Mouse (Mus musculus) retina, embryonic 14.5 days (tissue): ENCODE measurements around the gene Epha4.

Experiments used
- DNase-seq: peaks from one replicate; pipeline ENCODE4 v3.0.0-alpha.2; 2015; ENCODE audit warnings: low spot score

The Epha4 gene

DNA sequence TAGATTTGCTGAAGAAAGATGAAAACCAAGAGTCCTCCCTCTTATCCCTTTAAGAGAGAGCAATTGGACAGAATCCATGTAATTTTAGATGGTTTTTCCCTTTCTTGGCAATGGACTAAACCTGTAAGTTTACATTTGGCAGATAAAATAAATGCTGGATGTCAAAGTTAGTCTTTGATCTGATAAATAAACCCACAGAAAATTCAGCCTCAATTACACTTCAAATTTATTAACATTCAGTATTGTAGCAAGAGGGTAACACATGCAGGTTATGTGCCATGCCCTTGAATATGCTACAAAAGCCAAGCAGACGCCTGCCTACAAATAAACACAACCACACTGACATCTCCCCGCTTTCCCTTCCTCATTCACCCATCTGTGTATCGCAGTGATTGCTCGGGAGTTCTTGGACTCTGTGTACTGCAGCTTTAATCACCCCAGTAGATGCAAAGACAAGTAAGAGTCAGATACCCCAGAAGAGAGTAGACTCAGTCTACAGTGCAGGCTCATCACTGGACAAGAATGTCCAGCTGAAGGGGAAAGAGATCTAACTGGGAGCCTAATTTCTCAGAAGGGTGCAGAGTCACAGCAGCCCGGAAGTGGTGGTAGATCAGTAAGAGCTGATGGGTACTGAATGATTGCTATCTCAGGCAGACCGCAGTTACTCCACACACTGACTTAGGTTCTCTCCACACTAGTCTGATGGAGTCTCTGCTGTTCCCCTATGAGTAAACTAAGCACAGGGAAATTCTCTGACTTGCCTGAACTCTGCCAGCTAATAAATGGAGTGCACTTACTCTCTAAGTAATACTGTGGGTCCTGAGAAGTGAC is 29.9 kb downstream of the Epha4 start:
- DNase-seq: no peak

- DNase-seq: no peak
Observed at GRCm38 (mm10) chr1:77475808-77476413, 39.0 kb downstream of the Epha4 start.

- DNase-seq: no peak
Observed at GRCm38 (mm10) chr1:77473446-77474376, 41.2 kb downstream of the Epha4 start.

- DNase-seq: no peak
Observed at GRCm38 (mm10) chr1:77472566-77472965, 42.3 kb downstream of the Epha4 start.

DNA sequence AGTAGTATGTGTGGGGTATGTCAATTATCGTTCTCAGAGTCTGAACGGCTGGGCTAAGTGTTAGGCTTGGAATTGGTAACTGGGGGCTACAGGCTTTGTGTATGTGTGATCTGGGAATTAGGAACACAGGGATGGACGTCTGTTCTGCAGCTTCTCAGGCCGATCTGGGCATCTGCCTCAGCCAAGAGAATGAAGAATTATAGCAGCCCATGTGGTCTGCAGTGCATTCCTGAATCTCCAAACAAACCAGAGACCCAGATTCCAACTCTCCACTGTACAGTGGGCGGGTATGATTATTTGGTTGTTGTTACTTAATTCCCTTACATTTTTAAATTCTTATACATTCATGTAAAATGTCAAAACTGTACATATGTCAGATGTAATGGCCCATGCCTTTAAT is 43.4 kb downstream of the Epha4 start:
- no peak for DNase-seq

- no peak for DNase-seq
Observed at GRCm38 (mm10) chr1:77471037-77471436, 43.9 kb downstream of the Epha4 start.

GRCm38 (mm10) chr1:77468717-77469314 is 46.1 kb downstream of the Epha4 start:
- DNase-seq: no peak

DNA sequence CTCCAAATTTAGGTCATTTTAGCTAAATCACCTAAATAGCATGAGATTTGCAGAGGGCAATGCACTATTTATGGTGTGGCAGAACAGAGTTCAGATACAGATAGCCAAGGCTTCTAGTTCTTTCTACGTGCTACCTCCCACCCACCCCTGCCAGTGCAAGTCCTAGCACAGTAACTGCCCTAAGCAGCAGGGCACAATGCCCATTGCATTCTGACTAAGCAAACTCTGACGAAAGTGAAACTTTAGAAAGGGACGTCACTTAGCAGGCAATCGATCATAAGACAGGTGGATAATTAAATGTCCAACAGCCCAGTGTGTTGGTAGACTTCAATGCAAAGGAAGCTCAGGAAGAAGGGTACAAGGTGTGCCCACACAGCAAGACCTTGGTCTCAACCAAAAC is 49.4 kb downstream of the Epha4 start:
- DNase-seq: no peak

GRCm38 (mm10) chr1:77464108-77464507 is 50.8 kb downstream of the Epha4 start:
- DNase-seq: no peak

DNA sequence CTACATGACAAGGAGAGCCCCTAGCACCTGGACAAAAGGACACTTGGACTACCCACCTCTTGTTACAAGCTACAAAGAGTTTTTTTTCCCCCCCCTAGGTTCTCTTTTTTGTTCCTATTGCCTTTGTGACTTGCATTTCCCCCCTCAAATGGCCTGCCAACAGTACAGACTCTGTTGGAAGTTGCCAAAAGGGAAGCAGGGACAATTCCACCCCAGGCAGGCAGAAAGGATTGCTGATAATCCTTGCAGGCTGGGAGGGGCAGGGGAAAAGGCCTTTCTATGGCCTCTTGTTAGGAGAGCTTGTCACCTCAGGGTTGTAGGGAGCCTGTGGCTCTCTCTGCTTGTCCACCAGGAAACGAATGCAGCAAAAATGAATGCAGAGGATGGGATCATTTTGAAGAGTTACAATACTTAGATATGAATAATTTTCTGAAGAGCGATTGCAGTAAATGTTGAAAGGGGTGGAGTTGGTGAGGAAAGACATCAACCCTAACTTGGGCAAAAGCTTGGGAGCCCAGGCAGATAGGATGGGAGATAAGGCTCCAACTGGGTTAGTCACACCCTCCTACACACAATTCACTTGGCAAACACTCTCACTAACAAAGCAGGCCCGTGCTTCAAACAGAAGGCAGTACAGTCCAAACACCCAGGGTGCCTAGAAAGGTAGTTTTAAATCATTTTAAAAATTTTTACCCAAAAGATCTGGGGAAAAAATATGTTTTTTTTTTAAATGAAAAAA is 52.8 kb downstream of the Epha4 start:
- no peak for DNase-seq

GRCm38 (mm10) chr1:77460831-77461629 is 53.9 kb downstream of the Epha4 start:
- DNase-seq: no peak

DNA sequence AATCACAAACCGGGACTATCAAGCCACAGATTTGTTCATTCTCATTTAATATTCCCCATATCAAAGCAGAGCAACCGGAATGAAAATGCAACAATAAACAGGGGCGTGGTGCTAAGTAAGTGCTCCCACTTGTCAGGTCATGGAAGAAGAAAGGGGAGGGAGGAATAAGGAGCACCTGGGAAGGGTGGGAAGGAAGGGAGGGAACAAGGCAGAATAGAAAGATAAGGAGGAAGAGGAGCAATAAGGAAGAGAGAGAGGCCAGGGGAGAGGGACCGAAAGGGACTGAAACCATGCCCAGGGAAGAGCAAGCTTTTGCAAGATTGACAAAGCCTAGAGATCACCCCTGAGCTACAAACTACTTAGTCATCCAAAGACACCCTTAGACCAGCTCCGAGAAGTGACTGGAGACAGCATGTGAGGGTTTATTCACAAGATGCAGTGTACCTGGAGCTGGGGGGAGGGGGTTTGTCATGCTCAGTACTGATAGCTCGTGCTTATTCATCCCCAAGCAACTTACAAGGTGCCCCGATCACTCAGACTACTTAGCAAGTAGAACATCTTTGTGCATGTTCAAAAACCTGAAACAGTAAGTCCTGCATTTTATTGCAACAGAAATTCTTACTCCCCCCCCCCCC is 56.0 kb downstream of the Epha4 start:
- DNase-seq: no peak

DNA sequence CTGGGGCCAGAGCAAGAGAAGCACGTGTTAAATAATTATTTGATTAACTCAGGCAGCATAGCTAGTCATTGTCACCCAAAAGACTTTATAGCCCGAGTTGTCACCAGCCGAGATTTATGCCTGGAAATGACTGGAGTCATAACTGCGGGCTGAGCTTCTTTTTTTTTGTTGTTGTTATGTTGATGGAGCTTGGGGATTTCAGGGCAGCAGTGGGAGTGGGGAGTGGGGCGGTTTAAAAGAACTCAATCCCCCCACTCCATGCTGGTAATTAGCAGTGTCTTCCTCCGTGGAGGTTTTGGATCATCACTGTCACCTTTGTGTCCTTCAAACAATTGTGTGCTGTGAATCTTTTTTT is 57.5 kb downstream of the Epha4 start:
- no peak for DNase-seq

- DNase-seq: peak; percentile 73
Observed at GRCm38 (mm10) chr1:77456695-77457445, 58.0 kb downstream of the Epha4 start.

DNA sequence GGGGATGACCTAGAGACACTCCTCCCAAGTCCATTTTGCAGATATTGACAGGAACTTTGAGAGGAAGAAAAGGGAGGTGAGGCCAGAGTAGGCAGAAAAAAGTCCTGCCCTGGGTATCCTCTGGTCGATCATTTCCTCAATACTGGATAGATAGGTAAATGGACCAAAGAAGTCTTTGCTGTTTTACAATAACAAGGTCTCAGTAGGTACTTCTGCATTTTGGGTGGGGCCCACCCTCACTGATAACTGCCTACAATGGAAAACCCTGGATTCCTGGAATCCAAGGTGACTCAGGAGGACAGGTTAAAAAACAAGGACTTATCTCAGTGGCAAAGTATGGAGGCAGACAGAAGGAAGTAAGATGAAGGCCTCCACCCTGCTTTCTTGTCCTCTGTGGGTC is 61.1 kb downstream of the Epha4 start:
- DNase-seq: no peak

DNA sequence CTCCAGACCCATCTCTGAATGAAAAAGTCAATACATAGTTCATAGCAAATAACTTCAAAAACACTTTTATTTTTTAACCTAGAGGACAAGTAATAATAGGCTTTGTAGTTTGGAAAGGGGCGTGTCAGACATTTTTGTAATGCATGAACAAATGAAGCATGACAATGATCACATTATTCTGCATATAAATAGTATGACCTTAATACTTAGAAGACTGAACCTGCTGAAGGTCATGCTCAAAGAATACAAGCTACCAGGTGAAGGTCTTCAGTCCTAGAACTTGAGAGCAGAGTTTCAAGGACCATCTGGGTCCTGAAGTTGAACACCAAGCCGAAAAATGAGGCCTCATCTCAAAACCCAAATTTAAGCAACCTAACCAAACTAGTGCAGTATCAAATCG is 62.2 kb downstream of the Epha4 start:
- no peak for DNase-seq

DNA sequence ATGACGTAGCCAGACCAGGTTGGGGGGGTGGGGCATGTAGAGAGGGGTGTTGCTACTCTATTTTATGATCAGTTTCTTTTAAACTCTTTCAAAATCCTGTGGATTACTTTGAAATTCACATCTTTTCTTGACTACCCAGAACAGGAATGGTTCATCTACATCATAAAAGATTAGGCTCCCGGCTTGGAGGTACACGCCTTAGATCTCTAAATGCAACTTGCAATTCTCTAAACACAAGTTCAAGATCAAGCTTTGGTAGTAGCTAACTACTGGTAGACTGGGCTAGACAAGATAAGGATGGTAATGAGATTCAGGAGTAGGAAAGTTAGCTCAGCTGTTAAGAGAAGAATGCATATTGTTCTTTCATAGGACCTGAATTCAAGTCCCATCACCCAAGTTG is 63.3 kb downstream of the Epha4 start:
- DNase-seq: no peak

- no peak for DNase-seq
Observed at GRCm38 (mm10) chr1:77450201-77450600, 64.7 kb downstream of the Epha4 start.

DNA sequence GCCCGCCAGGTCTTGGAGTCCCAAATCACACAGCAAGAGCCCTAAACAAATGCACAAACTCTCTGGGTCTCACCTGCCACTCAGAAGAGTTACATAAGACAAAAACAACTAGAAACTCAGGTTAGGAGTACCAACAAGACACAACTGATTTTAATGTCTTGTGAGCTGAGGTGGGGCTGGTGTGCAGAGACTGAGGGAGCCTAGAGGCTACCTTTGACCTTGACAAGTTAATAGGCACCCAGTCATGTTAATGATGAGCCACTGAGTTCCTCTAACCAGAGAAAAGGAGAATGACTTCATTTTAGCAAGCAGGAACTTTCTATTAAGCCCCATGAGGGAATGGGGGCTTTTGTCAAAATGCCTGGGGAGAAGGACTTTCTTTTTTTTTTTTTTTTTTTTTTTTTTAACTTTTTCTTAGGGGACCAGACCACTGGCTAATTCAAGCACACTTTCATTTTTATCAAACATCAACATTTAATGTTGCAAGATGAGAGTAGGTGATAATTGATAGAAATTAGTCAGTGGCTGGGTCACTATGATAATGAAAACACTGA is 67.8 kb downstream of the Epha4 start:
- DNase-seq: no peak
